Mouse (Mus musculus): ENCODE measurements around the gene Hopx. TPM values are rescaled to one million over a fixed set of nuclear protein-coding genes. Genes with fewer than 3 reads are reported as not detected.

The Hopx gene
- polyA plus RNA-seq, 1 experiment from 2014 or later, result 6.7 TPM

DNA sequence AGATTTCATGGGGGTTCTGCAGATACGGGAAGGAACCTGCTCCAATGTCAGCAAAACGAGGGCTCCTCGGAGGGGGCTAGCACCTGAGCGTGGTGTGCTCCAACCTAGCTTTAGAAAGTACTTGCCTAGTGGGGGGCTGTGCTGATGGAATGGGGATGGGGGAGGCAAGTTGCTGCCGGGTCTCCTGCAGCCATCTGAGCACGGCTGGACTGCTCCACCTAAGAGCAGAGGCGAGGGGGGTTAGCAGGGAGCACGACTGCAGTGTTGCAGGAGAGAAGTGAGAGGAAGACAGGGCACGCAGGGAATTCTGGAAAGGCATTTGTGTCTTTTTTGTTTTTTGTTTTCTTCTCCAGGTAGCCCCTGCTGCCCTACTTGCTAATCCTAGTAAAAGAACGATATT is 54.6 kb downstream of the Hopx start:
- ATAC-seq (replicated peaks; ENCODE audit: low FRiP score, low TSS enrichment, low read depth), result no peak
- WGBS, result 47% methylated on average over 10 of the region's 10 CpGs
- Histone ChIP-seq H3K27ac (ENCODE audit: low read depth) (no peak overlapping the region), H3K4me2 (ENCODE audit: low read length) (no peak overlapping the region), H3K4me3 (ENCODE audit: low read depth, low read length) (no peak overlapping the region), H3K9me3 (ENCODE audit: control insufficient read depth, low read length) (no peaks in the 10 kb centered on the region), H3K27me3 (replicated peaks; ENCODE audit: control insufficient read depth, insufficient read depth, low read length) (no peaks in the 10 kb centered on the region), H3K9ac (ENCODE audit: low read length) (no peak overlapping the region), H3K4me1 (replicated peaks; ENCODE audit: control insufficient read depth, insufficient read depth, low read length) (no peaks in the 10 kb centered on the region), H3K36me3 (ENCODE audit: control insufficient read depth, insufficient read depth, low read length) (no peaks in the 10 kb centered on the region)
- DNase-seq (ENCODE audit: low spot score), result no peak

DNA sequence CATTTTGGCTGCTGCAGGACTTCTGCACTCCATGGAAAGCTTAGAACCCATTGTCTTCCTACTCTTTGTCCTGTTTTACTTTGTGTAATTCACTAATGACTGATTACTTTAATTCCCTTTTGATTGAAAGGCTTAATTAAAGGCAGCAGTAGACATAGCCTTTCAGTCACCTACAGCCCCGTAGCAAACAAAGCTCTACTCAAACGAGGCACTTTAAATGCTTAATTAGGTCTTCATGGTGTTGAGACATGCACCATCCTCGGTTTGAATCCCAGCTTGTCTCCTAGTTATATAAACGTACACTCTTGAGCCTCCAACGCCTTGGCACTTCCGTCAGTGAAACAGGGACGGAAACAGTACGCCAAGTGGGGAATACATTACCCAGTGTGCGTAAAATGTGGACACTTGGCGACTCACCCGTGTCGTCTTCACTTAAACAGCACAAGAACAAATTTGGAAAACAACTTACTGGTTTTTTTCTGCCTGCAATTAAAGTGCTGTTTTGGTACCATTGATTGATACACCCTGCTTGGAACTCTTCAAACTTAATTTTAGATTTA is 58.0 kb downstream of the Hopx start:
- Histone ChIP-seq H3K9me3 (ENCODE audit: control insufficient read depth, low read length) (peaks cover 5% of the 10 kb centered on the region; the same call in 1 of the 2 replicates), H3K27me3 (replicated peaks; ENCODE audit: control insufficient read depth, insufficient read depth, low read length) (no peaks in the 10 kb centered on the region), H3K9ac (ENCODE audit: low read length) (no peak overlapping the region), H3K27ac (ENCODE audit: low read depth) (no peak overlapping the region), H3K4me3 (ENCODE audit: low read depth, low read length) (no peak overlapping the region), H3K36me3 (ENCODE audit: control insufficient read depth, insufficient read depth, low read length) (no peaks in the 10 kb centered on the region), H3K4me1 (replicated peaks; ENCODE audit: control insufficient read depth, insufficient read depth, low read length) (no peaks in the 10 kb centered on the region), H3K4me2 (ENCODE audit: low read length) (no peak overlapping the region)
- no peak for DNase-seq (ENCODE audit: low spot score)
- 70% methylated on average over 12 of the region's 12 CpGs for whole genome bisulfite sequencing
- no peak for ATAC-seq (replicated peaks; ENCODE audit: low FRiP score, low TSS enrichment, low read depth)

DNA sequence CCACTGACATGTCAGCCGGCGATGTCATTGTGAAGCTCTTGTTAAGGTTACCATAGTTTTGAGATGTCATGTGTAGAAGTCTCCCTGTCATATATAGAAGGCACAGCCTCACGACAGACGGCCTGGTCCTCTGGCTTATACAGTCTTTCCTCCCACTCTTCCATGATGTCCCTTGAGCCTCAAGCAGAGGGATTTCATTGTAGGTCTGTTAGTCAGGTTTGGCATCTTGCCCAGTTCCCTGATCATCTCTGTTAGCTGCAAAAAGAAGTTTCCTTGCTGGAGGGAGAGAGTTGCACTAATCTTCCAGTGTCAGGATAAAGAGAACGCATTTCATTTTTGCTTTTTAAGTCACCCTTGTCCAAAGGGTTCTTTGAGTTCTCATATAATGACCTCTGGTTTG is 62.3 kb downstream of the Hopx start:
- no peak for ATAC-seq (replicated peaks; ENCODE audit: low FRiP score, low TSS enrichment, low read depth)
- Histone ChIP-seq H3K4me3 (ENCODE audit: low read depth, low read length) (no peak overlapping the region), H3K4me2 (ENCODE audit: low read length) (no peak overlapping the region), H3K27ac (ENCODE audit: low read depth) (no peak overlapping the region), H3K27me3 (replicated peaks; ENCODE audit: control insufficient read depth, insufficient read depth, low read length) (no peaks in the 10 kb centered on the region), H3K36me3 (ENCODE audit: control insufficient read depth, insufficient read depth, low read length) (no peaks in the 10 kb centered on the region), H3K9me3 (ENCODE audit: control insufficient read depth, low read length) (peaks cover 5% of the 10 kb centered on the region; the same call in 1 of the 2 replicates), H3K4me1 (replicated peaks; ENCODE audit: control insufficient read depth, insufficient read depth, low read length) (no peaks in the 10 kb centered on the region), H3K9ac (ENCODE audit: low read length) (no peak overlapping the region)
- 92% methylated on average over 5 of the region's 5 CpGs for WGBS
- no peak for DNase-seq (ENCODE audit: low spot score)

DNA sequence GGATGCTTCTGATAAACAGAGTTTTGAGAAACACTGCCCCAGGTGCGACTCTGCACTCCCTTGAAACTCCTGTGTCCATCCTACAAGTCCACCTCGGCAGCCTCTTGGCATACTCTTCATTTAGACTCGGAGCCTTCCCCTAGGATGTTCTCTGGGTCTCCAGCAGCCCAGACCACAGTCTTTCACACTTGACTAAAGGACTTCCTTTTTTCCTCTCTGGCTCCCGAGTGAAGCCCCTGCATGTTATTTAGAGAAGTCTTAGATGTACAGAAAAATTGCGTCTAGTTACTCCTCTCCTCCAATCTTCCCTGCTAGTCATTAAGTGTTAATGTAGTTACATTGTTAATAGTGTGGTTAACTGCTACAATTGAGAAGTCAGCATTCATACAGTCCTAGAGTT is 70.6 kb downstream of the Hopx start:
- no peak overlapping the region for H3K4me2 ChIP-seq (ENCODE audit: low read length)
- H3K36me3 ChIP-seq (ENCODE audit: control insufficient read depth, insufficient read depth, low read length), result no peaks in the 10 kb centered on the region
- no peaks in the 10 kb centered on the region for H3K9me3 ChIP-seq (ENCODE audit: control insufficient read depth, low read length)
- H3K4me3 ChIP-seq (ENCODE audit: low read depth, low read length), result no peak overlapping the region
- ATAC-seq (replicated peaks; ENCODE audit: low FRiP score, low TSS enrichment, low read depth) (no peak), DNase-seq (ENCODE audit: low spot score) (no peak)
- no peak overlapping the region for H3K9ac ChIP-seq (ENCODE audit: low read length)
- H3K27ac ChIP-seq (ENCODE audit: low read depth), result no peak overlapping the region
- WGBS, result 62% methylated on average over 5 of the region's 5 CpGs
- no peaks in the 10 kb centered on the region for H3K4me1 ChIP-seq (replicated peaks; ENCODE audit: control insufficient read depth, insufficient read depth, low read length)
- no peaks in the 10 kb centered on the region for H3K27me3 ChIP-seq (replicated peaks; ENCODE audit: control insufficient read depth, insufficient read depth, low read length)

DNA sequence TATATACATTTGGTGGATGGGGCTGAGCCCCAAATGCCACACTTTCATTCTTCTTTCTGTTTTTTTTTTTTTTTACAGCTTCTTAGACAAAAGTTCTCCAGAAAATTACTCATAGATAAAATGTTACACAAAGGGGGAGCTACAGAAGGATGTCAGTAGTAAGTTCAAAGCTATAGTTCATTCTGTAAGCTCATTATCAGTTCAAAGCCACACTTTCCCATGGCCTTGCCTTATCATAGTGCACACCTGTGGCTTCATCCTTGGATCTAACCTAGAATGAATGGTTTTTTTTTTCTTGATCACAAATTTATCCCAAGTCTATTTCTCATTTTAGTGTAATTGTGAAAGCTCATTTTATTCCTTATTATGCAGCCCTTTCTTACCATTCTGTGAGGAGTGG is 75.5 kb downstream of the Hopx start:
- no peak for ATAC-seq (replicated peaks; ENCODE audit: low FRiP score, low TSS enrichment, low read depth)
- no peaks in the 10 kb centered on the region for H3K36me3 ChIP-seq (ENCODE audit: control insufficient read depth, insufficient read depth, low read length)

DNA sequence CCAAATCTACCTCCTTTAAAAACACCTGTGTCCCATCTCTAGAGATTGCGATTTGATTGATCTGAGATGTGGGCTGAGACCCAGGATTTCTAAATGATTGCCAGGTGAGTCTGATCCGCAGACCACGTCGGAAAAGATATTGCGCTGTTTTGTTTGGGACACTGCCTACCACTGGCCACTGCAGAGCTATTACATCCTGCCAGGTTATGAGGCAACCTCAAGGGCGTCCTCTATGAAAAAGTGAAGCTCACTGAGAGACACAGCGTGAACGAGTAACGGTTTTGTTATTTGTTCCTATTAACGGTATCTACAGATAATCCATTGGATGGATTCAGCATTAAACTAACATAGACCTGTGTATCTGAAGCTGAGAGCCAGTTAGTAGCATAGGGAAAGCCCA is 76.5 kb downstream of the Hopx start:
- no peak overlapping the region for H3K4me3 ChIP-seq (ENCODE audit: low read depth, low read length)
- 89% methylated on average over 10 of the region's 10 CpGs for WGBS
- no peaks in the 10 kb centered on the region for H3K27me3 ChIP-seq (replicated peaks; ENCODE audit: control insufficient read depth, insufficient read depth, low read length)
- DNase-seq (ENCODE audit: low spot score), result no peak
- H3K4me2 ChIP-seq (ENCODE audit: low read length), result no peak overlapping the region
- no peak overlapping the region for H3K27ac ChIP-seq (ENCODE audit: low read depth)
- no peak for ATAC-seq (replicated peaks; ENCODE audit: low FRiP score, low TSS enrichment, low read depth)
- H3K4me1 ChIP-seq (replicated peaks; ENCODE audit: control insufficient read depth, insufficient read depth, low read length), result no peaks in the 10 kb centered on the region
- no peaks in the 10 kb centered on the region for H3K36me3 ChIP-seq (ENCODE audit: control insufficient read depth, insufficient read depth, low read length)
- no peaks in the 10 kb centered on the region for H3K9me3 ChIP-seq (ENCODE audit: control insufficient read depth, low read length)
- H3K9ac ChIP-seq (ENCODE audit: low read length), result no peak overlapping the region

More for the DNA sequence above, 75.5 kb downstream of the Hopx start:
- Histone ChIP-seq H3K27ac (ENCODE audit: low read depth) (no peak overlapping the region), H3K9ac (ENCODE audit: low read length) (no peak overlapping the region), H3K4me3 (ENCODE audit: low read depth, low read length) (no peak overlapping the region), H3K27me3 (replicated peaks; ENCODE audit: control insufficient read depth, insufficient read depth, low read length) (no peaks in the 10 kb centered on the region), H3K4me2 (ENCODE audit: low read length) (no peak overlapping the region), H3K4me1 (replicated peaks; ENCODE audit: control insufficient read depth, insufficient read depth, low read length) (no peaks in the 10 kb centered on the region), H3K9me3 (ENCODE audit: control insufficient read depth, low read length) (no peaks in the 10 kb centered on the region)
- DNase-seq (ENCODE audit: low spot score), result no peak

Other genes starting within 250 kb of the Hopx start
- 18.2 and 25.4 TPM in 2 replicates for gene Aasdh, start 209.6 kb downstream of the Hopx start, polyA plus RNA-seq (2014; fragmentation: Nextera tagmentation; extraction: Ambion mirVana)
- 241 and 252 TPM in 2 replicates for gene Paics, start 163.8 kb downstream of the Hopx start, polyA plus RNA-seq (2014; fragmentation: Nextera tagmentation; extraction: Ambion mirVana)
- 39.2 and 43.6 TPM in 2 replicates for gene Ppat, start 163.5 kb downstream of the Hopx start, polyA plus RNA-seq (2014; fragmentation: Nextera tagmentation; extraction: Ambion mirVana)
- gene Srp72, start 140.4 kb downstream of the Hopx start, polyA plus RNA-seq (2014; fragmentation: Nextera tagmentation; extraction: Ambion mirVana), result 91.6 and 98.2 TPM in 2 replicates
- gene Arl9, start 111.1 kb downstream of the Hopx start, polyA plus RNA-seq (2014; fragmentation: Nextera tagmentation; extraction: Ambion mirVana), result 0.77 TPM in 1 of 2 replicates, not detected in the other
- gene Thegl, start 99.1 kb downstream of the Hopx start, polyA plus RNA-seq (2014; fragmentation: Nextera tagmentation; extraction: Ambion mirVana), result 1.0 and 1.2 TPM in 2 replicates
- 1.3 and 1.6 TPM in 2 replicates for gene Spink2, start 96.3 kb upstream of the Hopx start, polyA plus RNA-seq (2014; fragmentation: Nextera tagmentation; extraction: Ambion mirVana)
- 33.6 and 35.7 TPM in 2 replicates for gene Rest, start 150.4 kb upstream of the Hopx start, polyA plus RNA-seq (2014; fragmentation: Nextera tagmentation; extraction: Ambion mirVana)
- 30.3 and 30.4 TPM in 2 replicates for gene Noa1, start 195.0 kb upstream of the Hopx start, polyA plus RNA-seq (2014; fragmentation: Nextera tagmentation; extraction: Ambion mirVana)
- 59.8 and 67.5 TPM in 2 replicates for gene Polr2b, start 195.0 kb upstream of the Hopx start, polyA plus RNA-seq (2014; fragmentation: Nextera tagmentation; extraction: Ambion mirVana)